Mouse (Mus musculus): ENCODE measurements around the gene Asprv1.

Gene Asprv1

GRCm38 (mm10) chr6:86610714-86611113 is 17.2 kb upstream of the Asprv1 start:
- in situ Hi-C loops (cut with MboI; ENCODE audit: unreplicated experiment in 2 of 2) = no loop called here

DNA sequence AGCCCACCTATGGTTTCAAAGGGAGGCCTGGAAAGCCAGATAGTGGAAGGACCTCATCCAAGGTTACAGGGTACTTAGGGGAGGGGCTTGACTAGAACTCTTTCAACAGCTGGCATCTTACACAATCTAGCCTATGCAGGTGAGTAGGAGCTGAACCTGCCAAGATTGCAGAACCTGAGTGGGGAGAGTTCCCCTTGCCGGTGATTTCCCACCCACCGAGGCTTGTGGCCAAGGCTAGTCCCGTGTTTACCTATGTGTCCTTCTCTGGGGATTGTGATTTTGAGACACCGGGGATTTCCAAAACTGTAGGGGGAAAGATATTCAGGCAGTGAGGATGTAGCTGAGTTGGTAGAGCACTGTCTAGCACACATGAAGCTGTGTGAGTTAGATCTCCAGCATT is 12.7 kb upstream of the Asprv1 start:
- in situ Hi-C loops (cut with MboI; ENCODE audit: unreplicated experiment in 2 of 2) = no loop called here

DNA sequence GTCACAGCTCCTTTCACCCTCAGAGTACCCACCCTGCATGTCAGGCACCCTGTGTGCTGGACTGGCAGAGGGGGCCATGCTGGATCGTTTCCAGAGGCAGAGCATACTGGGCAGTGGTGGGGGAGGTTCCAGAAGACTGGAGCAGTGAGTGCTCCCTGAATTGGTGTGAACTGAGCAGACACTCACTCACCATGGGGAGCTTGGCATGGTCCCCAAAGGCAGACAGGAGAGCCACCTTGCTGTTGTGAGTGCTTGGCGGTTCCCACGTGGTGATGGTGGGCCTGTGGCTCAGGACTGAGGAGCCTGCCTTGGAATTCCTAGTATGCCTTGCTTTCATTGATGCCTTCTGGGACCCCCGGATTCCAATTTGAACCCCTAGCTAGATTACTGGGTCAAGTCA is 4.8 kb upstream of the Asprv1 start:
- in situ Hi-C loops (cut with MboI; ENCODE audit: unreplicated experiment in 2 of 2) = no loop called here

DNA sequence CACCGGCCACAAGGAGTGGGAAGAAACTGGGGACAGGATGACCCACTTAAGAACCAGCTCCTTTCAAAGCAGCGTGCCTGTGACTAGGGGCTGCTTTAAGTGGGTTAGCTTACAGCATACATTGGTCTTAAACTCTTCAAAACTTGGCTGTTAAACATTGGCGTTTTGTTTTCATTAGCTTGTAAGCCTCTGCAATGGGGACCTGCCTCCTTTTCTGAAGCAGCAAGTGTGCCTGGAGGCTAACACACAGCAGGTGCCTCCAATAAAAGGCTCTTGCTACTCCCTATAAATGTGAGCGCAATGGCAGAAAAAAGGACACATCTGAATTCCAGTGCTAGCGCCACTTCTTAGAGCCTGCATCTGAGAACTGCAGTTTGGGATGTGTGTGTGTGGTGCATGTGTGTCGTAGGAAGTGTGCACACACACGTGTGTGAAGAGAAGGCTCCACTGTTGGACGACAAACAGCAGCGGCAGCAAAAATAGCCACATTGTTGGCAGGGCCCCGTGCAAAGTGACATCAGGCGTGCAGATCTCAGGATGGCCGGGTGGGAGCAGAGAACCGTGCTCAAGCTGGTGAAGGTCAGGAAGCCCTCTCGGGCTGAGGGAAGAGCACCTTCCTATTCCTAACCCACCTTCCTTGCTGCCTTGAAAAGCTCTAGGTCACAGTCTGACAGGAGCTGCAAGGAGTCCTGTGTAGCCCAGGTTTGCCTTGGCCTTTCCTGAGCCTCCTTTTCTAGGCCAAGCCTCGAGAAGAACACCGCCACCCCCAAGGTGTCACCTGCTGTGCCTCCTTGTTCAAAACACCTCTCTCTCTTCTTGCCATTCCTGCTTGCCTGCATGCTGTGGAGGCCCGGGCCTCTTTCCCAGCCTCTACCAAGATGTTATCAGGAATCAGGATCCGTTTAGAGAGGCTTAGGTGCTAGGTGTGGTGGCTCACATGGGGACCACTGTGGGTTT is 3.6 kb upstream of the Asprv1 start:
- in situ Hi-C loops (cut with MboI; ENCODE audit: unreplicated experiment in 2 of 2) = no loop called here

GRCm38 (mm10) chr6:86630141-86630540 is 2.2 kb downstream of the Asprv1 start:
- in situ Hi-C loops (cut with MboI; ENCODE audit: unreplicated experiment in 2 of 2) = no loop called here

GRCm38 (mm10) chr6:86636495-86636894 is 8.5 kb downstream of the Asprv1 start:
- in situ Hi-C loops (cut with MboI; ENCODE audit: unreplicated experiment in 2 of 2) = no loop called here

DNA sequence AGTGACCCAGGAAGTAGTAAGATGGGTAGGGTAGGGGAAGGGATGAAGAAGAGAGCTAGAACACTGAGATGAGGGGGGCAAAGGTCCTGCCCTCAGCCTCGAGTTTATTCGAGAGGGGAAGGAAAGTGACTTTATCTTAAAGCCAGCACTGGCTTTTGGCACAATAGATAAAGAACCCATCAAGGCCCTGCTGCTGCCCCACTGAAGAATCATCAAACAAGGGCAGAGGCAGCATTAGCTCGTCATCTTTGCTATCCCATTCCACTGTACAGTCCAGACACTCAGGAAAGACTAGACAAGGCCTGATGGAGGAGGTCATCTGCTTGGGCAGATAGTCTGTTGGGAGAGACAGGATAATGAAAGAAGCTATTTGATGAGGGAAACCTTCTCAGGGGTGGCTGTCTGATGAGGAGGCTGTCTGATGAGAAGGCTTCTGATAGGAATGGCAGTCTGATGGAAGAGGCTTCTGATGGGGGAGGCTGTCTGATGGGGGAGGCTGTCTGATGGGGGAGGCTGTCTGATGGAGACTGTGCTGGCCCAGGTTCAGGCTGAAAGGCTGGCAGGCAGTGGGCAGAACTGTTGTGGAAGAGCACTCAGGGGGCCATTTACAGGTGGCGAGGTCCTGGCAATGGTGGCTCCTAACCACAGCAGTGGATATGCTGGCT is 9.3 kb downstream of the Asprv1 start:
- in situ Hi-C loops (cut with MboI; ENCODE audit: unreplicated experiment in 2 of 2) = no loop called here

DNA sequence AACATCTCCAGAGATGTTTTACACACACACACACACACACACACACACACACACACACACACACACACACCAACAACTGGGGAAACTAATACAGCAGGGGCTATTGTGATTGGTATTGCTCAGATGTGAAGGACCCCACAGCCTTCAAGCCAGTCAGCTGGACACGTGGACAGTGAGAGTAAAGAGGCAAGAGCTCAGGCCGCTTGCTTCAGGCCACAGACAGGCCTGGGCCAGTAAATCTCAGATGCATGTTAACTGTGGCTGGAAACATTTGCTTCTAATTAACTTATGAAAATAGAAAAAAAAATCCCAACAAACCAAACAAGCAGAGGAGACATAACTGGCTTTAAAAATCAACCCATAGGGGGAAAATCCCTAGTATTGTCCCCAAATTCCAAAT is 9.9 kb downstream of the Asprv1 start:
- in situ Hi-C loops (cut with MboI; ENCODE audit: unreplicated experiment in 2 of 2) = no loop called here

GRCm38 (mm10) chr6:86638434-86638833 is 10.5 kb downstream of the Asprv1 start:
- in situ Hi-C loops (cut with MboI; ENCODE audit: unreplicated experiment in 2 of 2) = no loop called here

GRCm38 (mm10) chr6:86639180-86640160 is 11.5 kb downstream of the Asprv1 start:
- in situ Hi-C loops (cut with MboI; ENCODE audit: unreplicated experiment in 2 of 2) = no loop called here

GRCm38 (mm10) chr6:86640161-86640560 is 12.2 kb downstream of the Asprv1 start:
- in situ Hi-C loops (cut with MboI; ENCODE audit: unreplicated experiment in 2 of 2) = no loop called here

- in situ Hi-C loops (cut with MboI; ENCODE audit: unreplicated experiment in 2 of 2) = no loop called here
Observed at GRCm38 (mm10) chr6:86640776-86641175, 12.8 kb downstream of the Asprv1 start.

DNA sequence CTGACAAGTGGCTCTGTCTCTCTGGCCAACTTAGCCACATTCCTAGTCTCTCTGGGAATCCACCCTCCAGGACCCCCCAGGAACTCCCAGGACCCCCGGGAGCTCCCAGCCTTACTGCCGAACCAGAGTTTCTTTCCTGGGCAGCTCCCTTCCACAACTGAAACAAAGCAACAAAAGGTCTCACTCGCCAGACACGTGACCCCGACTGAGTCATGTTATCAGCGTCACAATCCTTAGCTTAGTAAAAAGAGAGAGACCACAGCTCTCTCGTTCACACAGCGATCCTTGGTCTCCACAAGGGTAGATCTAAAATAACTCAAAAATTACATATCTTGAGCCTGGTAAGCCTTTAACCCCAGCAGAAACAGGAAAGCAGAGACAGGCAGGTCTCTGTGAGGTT is 13.8 kb downstream of the Asprv1 start:
- in situ Hi-C loops (cut with MboI; ENCODE audit: unreplicated experiment in 2 of 2) = no loop called here

- in situ Hi-C loops (cut with MboI; ENCODE audit: unreplicated experiment in 2 of 2) = no loop called here
Observed at GRCm38 (mm10) chr6:86644775-86645400, 16.9 kb downstream of the Asprv1 start.

DNA sequence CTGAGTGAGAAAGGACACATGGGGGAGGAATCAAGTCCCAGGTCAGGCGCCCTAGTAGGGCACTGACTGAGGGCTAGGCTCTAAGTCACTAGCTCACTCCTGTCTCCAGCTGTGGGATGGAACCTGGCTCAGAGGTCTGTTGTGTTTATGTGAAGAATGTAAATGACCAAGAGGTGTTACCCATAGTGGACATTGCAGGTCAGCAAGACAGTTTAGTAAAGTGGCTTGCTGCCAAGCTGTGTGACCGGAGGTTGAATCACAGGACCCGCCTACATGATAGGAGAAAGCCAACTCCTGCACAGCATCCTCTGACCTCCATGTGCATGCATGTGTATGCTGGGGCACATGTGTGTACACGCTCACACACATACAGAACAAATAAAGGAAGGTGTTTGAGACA is 17.6 kb downstream of the Asprv1 start:
- in situ Hi-C loops (cut with MboI; ENCODE audit: unreplicated experiment in 2 of 2) = no loop called here

GRCm38 (mm10) chr6:86646143-86646542 is 18.2 kb downstream of the Asprv1 start:
- in situ Hi-C loops (cut with MboI; ENCODE audit: unreplicated experiment in 2 of 2) = no loop called here

DNA sequence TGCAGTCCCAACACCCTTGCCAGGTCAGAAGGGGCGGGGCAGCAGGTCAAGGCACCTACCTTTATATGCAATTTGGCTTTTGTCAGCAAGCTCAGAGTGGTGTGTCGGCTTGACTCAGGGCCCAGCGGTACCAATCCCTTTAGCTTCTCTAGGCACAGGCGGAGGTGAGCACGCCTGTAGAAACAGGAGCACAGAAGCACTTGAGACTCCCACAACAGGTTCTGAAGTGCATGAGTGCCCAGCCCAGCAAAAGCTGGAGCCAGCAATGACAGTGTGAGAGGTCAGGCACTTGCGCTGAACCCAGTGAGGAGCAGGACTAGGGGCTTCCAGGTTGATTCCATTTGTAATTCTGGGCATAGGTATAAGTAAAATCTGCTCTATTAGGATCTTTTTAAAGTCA is 25.1 kb downstream of the Asprv1 start:
- in situ Hi-C loops (cut with MboI; ENCODE audit: unreplicated experiment in 2 of 2) = loop anchor here in 1 of 2 experiments (10.0 kb wide), 1 partner anchor 48 kb away; no protein-coding TSS in a partner anchor

DNA sequence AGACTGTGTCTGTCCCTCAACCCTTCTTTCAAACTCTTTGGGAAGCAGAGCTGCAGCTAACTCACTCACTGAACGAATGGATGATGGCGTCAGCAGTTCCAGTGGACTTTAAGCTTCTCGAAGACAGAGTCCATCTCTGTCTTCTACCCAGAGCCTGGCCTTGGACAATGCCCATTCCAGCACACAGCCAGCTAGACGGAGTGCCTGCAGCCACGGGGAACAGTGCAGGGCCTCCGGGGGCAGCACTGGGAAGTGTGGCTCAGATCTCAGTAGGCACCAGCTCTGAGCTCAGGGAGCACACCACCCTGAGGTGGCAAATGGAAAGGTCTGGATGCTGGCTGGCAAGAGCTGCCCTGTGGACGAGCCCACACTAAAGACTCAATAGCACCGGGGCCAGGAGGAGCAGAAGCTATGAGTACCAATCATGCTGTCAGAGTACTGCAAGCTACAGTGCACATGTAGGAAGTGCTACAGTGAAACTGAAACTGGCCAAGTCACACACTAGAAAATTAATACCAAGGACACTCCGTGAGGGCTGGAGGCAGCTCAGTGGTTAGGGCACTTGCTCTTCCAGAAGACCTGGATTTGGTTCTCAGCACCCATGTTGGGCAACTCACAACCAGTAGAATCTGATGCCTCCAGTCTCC is 26.4 kb downstream of the Asprv1 start:
- in situ Hi-C loops (cut with MboI; ENCODE audit: unreplicated experiment in 2 of 2) = loop anchor here in 1 of 2 experiments (10.0 kb wide), 1 partner anchor 50 kb away; no protein-coding TSS in a partner anchor

DNA sequence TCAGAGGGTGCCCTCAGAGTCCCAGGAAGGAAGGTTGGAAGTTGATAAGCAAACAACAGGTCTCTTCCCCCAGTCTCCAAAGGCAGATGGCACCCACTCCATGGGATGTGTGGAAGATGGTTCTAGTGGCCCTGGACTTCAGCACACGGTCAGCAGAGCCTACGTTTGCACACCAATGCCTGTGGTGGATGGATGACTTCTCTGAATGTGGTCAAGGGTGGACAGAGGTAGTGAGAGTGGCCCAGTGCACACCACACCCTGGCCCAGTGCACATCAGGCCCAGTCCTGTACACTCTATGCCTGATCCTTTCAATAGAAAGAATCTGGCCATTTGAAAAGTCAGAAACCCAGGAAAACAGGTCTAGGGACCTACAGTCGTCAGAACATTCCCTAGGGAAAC is 30.5 kb downstream of the Asprv1 start:
- in situ Hi-C loops (cut with MboI; ENCODE audit: unreplicated experiment in 2 of 2) = loop anchor here in 1 of 2 experiments (10.0 kb wide), 1 partner anchor 54 kb away; no protein-coding TSS in a partner anchor

All from v-Abl transformed pro-B cells (cell line).